In the genomic region with DNA sequence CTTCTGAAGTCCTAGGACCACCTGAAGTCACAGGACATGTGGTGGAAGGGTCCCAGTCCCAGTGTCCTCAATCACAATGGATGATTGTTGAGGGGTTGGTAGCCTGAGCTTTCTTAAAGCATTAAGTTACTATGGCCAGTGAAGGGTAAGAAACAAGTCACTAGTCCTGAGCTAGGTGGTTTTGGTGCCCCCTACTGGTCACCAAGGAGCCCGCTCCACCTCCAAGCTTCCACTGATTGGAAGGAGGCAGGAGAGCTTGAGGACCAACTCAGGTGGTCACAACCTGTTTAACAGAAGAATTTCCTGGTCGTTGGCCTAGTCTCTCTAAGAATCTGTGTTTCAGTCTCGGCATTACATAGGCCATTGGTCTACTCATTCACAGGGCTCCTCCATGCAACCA, we compare ENCODE assay signal across 9 mouse cellular contexts. TPM values are rescaled to one million over a fixed set of nuclear protein-coding genes. Genes with fewer than 3 reads are reported as not detected.
DNase-seq lines count a peak whose midpoint lies in the region; ATAC-seq and TF ChIP-seq lines count a peak whose summit lies in the region.
"Had no signal": no experiment of that assay in that cellular context is flagged by ENCODE, and none has a peak within 500 bp of the region (broad histone marks: within the 10 kb centered on the region; RNA-seq: fewer than 3 reads in every experiment).

No protein-coding gene starts in this region.

- peaks cover 48% of the 10 kb centered on the region for H3K27me3 ChIP-seq in kidney, embryonic 14.5 days (ENCODE audit: control insufficient read depth, insufficient read depth, low read length)
- peaks cover 47% of the 10 kb centered on the region for H3K27me3 ChIP-seq in limb, embryonic 14.5 days (ENCODE audit: control insufficient read depth, insufficient read depth, low read length)

- no peak overlapping the region for H3K4me3 ChIP-seq in kidney, embryonic 14.5 days (ENCODE audit: low read length)
- no peak overlapping the region for H3K4me3 ChIP-seq in ES-E14 (ENCODE audit: insufficient read depth in 1 of 2, low read depth in 1 of 2, low read length in 2 of 2, poor library complexity in 1 of 2, severe bottlenecking in 1 of 2)
- no peak overlapping the region for H3K4me3 ChIP-seq in limb, embryonic 14.5 days (replicated peaks; ENCODE audit: low read length)
- H3K4me3 ChIP-seq: megakaryocyte, embryonic 14.5 days had no signal

- 5% methylated on average over 3 of the region's 3 CpGs for WGBS in kidney, embryonic 14.5 days
- WGBS in limb, embryonic 14.5 days, result 17% methylated on average over 3 of the region's 3 CpGs

- peak; percentile 29 for DNase-seq in kidney, adult 18-20 months
- DNase-seq in ES-E14 (ENCODE audit: low read depth, low spot score), result no peak
- DNase-seq in brain, adult 2 months (ENCODE audit: low read depth, low spot score), result peak; percentile 90
- peak; percentile 39 to 57 for DNase-seq in frontal cortex, postnatal 25 days (ENCODE audit: low spot score in 2 of 2)
- peak; percentile 56 for DNase-seq in limb, embryonic 14.5 days (ENCODE audit: low spot score)
- DNase-seq in right cerebral cortex, postnatal 14 days, result peak; percentile 75

- peaks cover 9% of the 10 kb centered on the region; the same call in 1 of the 2 replicates for H3K4me1 ChIP-seq in kidney, embryonic 14.5 days (ENCODE audit: control insufficient read depth, insufficient read depth, low read length)
- no peaks in the 10 kb centered on the region; a peak in 1 of 4 replicates for H3K4me1 ChIP-seq in ES-E14 (ENCODE audit: control insufficient read depth in 2 of 2, insufficient read depth in 2 of 2, low read length in 2 of 2, poor library complexity in 1 of 2)
- H3K4me1 ChIP-seq in limb, embryonic 14.5 days (ENCODE audit: control insufficient read depth, insufficient read depth, low read length), result peaks cover 5% of the 10 kb centered on the region; the same call in 1 of the 2 replicates

- TF ChIP-seq POLR2A in limb, embryonic 14.5 days (IDR thresholded peaks at IDR 0.05; ENCODE audit: borderline replicate concordance, extremely low read depth, insufficient read depth, insufficient read length), result no peak

- in situ Hi-C loops in ES-E14 (cut with MboI; ENCODE audit: low sequenced_read_pairs in 2 of 2, unreplicated experiment in 2 of 2), result loop anchor here in 1 of 2 experiments (5.0 kb wide), 1 partner anchor 112 kb away; no protein-coding TSS in a partner anchor

- H3K27ac ChIP-seq in kidney, embryonic 14.5 days (ENCODE audit: low read depth, low read length), result no peak overlapping the region
- H3K27ac ChIP-seq in ES-E14 (ENCODE audit: insufficient read depth, low read depth, low read length, poor library complexity, severe bottlenecking), result no peak overlapping the region
- H3K27ac ChIP-seq in limb, embryonic 14.5 days (replicated peaks; ENCODE audit: low read depth, low read length), result no peak overlapping the region

- H3K4me2 ChIP-seq in kidney, embryonic 14.5 days (replicated peaks; ENCODE audit: low read depth, low read length), result no peak overlapping the region
- no peak overlapping the region for H3K4me2 ChIP-seq in limb, embryonic 14.5 days (replicated peaks; ENCODE audit: low read depth, low read length, severe bottlenecking)

- H3K9ac ChIP-seq in kidney, embryonic 14.5 days (ENCODE audit: low read depth, low read length), result no peak overlapping the region
- no peak overlapping the region for H3K9ac ChIP-seq in ES-E14 (ENCODE audit: insufficient read depth, low read depth, low read length, poor library complexity, severe bottlenecking)
- H3K9ac ChIP-seq in limb, embryonic 14.5 days (ENCODE audit: low read depth, low read length, severe bottlenecking), result no peak overlapping the region

- no peak for ATAC-seq in kidney, embryonic 14.5 days (ENCODE audit: low FRiP score, low TSS enrichment)
- no peak for ATAC-seq in limb, embryonic 14.5 days (ENCODE audit: low FRiP score, low read depth)
- ATAC-seq in megakaryocyte-erythroid progenitor cell, adult 5-6 weeks (replicated peaks; ENCODE audit: low FRiP score, low TSS enrichment, poor library complexity, severe bottlenecking), result no peak

- H3K9me3 ChIP-seq in kidney, embryonic 14.5 days (ENCODE audit: control insufficient read depth, low read length), result no peaks in the 10 kb centered on the region
- H3K9me3 ChIP-seq in ES-E14 (ENCODE audit: control insufficient read depth, insufficient read depth, low read depth, low read length), result no peaks in the 10 kb centered on the region
- no peaks in the 10 kb centered on the region for H3K9me3 ChIP-seq in limb, embryonic 14.5 days (ENCODE audit: control insufficient read depth, low read length)
- H3K9me3 ChIP-seq: megakaryocyte, embryonic 14.5 days had no signal

- no peaks in the 10 kb centered on the region for H3K36me3 ChIP-seq in kidney, embryonic 14.5 days (ENCODE audit: control insufficient read depth, insufficient read depth, low read length)
- no peaks in the 10 kb centered on the region for H3K36me3 ChIP-seq in ES-E14 (ENCODE audit: control insufficient read depth, insufficient read depth, low read length, poor library complexity, severe bottlenecking)
- H3K36me3 ChIP-seq in limb, embryonic 14.5 days (ENCODE audit: control insufficient read depth, insufficient read depth, low read length), result no peaks in the 10 kb centered on the region

TF ChIP-seq in ES-E14, 5 proteins besides CTCF, POLR2A, EP300 and RAD21:
- TF ChIP-seq ZC3H11A (IDR thresholded peaks at IDR 0.05; ENCODE audit: borderline replicate concordance, low read depth, low read length) (peak; percentile 64; the same call in 1 of the 2 replicates), CHD2 (IDR thresholded peaks at IDR 0.05; ENCODE audit: low read depth, low read length) (no peak)

RNA-seq across cellular contexts. Expression of gene Crtac1, which starts 2.2 kb away (rescaled TPM):
- polyA plus RNA-seq in kidney, embryonic 14.5 days (2014; fragmentation: Nextera tagmentation; extraction: Ambion mirVana), result 5.7 and 6.3 TPM in 2 replicates
- 2.0 and 3.4 TPM in 2 replicates for total RNA-seq in ES-E14 (2012; rRNA removed)
- 3.4 and 3.6 TPM in 2 replicates for polyA plus RNA-seq in limb, embryonic 14.5 days (2012; rRNA removed)
- 3.1 and 3.5 TPM in 2 replicates for polyA plus RNA-seq in limb, embryonic 14.5 days (2014; fragmentation: Nextera tagmentation; extraction: Ambion mirVana)
- not detected in 2 replicates for total RNA-seq in megakaryocyte-erythroid progenitor cell, adult 5-6 weeks (2014; fragmentation: Nextera tagmentation)
- not detected in 2 replicates for total RNA-seq in megakaryocyte-erythroid progenitor cell, adult 5-6 weeks (2017)
